Mouse (Mus musculus) E14TG2a.4 (cell line): Measurements from ENCODE around the gene Htra3.

Source experiments
- CTCF ChIP-seq: conservative IDR thresholded peaks from 2 replicates; pipeline ENCODE4 v1.5.1; 2014; ENCODE audit warnings: low read length
- NANOG ChIP-seq: IDR thresholded peaks from 2 replicates; pipeline ENCODE4 v1.6.1; 2014; ENCODE audit warnings: borderline replicate concordance, low read length, mixed read lengths
- POU5F1 ChIP-seq: IDR thresholded peaks from 2 replicates; pipeline ENCODE4 v1.6.1; 2014; ENCODE audit warnings: low read length, borderline replicate concordance

DNA sequence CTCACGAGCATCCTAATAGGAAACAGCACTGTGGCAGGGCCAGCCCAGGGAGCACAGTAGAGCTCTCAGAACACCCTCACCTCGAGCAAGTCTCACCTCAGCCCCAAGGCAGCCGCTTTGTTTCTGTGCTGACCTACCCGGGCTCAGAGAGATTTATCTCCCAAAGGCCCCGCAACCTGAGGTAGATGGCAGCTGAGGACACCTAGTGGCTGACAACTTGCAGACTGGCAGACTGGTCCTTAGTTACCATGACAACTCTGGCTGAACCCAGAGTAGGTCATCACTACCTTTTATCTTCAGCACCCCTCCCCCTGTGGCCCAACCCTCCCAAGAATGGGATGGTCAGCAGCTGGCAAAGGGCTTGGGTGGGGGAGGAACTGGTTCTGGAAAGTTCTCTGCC lies 16.2 kb upstream of the Htra3 start:
- TF ChIP-seq CTCF = peak; percentile 43
- no peak for TF ChIP-seq NANOG
- TF ChIP-seq POU5F1 = no peak
